Mouse (Mus musculus): Measurements from ENCODE around the gene Fam3b. TPM values are rescaled to one million over a fixed set of nuclear protein-coding genes. Genes with fewer than 3 reads are reported as not detected.

Fam3b gene
- polyA plus RNA-seq, 1 experiment from 2014 or later, result not detected

DNA sequence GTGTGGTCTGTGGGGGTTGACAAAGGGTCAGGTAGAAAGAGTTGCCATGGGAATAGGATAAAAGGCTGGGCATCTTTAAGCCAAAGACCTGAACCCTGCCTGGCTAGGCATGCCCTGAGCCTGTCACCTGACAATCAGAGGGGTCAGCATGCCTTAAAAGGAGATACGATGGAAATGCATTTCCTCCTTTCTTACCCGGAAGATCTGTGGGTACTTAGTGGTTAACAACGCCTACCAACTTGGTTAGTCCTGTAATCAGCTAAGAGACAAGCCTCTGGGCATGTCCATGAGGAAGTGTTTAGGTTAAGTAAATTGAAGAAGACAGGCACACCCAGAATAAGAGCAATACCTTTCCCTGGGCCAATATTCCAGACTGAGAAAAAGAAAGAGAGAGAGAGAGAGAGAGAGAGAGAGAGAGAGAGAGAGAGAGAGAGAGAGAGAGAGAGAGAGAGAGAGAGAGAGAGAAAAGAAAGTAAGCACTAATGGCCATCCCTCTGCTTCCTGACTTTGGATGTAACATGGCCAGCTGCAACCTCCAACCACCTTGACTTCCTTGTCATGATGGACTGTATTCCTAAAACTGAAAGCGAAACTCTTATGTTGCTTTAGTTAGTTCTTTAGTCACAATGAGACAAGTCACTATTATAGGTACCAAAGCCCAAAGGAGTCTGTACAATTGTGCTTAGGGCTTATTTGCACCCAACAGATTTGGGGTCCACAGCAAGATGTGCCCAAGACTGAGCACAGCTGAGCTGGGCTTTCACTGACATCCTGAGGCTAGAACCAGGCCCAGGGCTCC lies 46.4 kb downstream of the Fam3b start:
- Histone ChIP-seq H3K4me2 (ENCODE audit: low read depth, low read length) (no peak overlapping the region), H3K9ac (replicated peaks; ENCODE audit: low read depth, low read length) (no peak overlapping the region), H3K4me1 (ENCODE audit: control insufficient read depth, insufficient read depth, low read length) (no peaks in the 10 kb centered on the region), H3K36me3 (ENCODE audit: control insufficient read depth, insufficient read depth, low read length) (no peaks in the 10 kb centered on the region), H3K4me3 (ENCODE audit: low read depth, low read length) (no peak overlapping the region), H3K9me3 (ENCODE audit: control insufficient read depth, low read length) (no peaks in the 10 kb centered on the region), H3K27me3 (ENCODE audit: control insufficient read depth, insufficient read depth, low read length) (no peaks in the 10 kb centered on the region), H3K27ac (ENCODE audit: low read depth, low read length) (no peak overlapping the region)
- ATAC-seq (ENCODE audit: low read depth), result no peak
- WGBS, result 92% methylated on average over 4 of the region's 4 CpGs

- 85% methylated on average over 3 of the region's 3 CpGs for WGBS
Observed at GRCm38 (mm10) chr16:97467472-97467871, 47.1 kb downstream of the Fam3b start.

DNA sequence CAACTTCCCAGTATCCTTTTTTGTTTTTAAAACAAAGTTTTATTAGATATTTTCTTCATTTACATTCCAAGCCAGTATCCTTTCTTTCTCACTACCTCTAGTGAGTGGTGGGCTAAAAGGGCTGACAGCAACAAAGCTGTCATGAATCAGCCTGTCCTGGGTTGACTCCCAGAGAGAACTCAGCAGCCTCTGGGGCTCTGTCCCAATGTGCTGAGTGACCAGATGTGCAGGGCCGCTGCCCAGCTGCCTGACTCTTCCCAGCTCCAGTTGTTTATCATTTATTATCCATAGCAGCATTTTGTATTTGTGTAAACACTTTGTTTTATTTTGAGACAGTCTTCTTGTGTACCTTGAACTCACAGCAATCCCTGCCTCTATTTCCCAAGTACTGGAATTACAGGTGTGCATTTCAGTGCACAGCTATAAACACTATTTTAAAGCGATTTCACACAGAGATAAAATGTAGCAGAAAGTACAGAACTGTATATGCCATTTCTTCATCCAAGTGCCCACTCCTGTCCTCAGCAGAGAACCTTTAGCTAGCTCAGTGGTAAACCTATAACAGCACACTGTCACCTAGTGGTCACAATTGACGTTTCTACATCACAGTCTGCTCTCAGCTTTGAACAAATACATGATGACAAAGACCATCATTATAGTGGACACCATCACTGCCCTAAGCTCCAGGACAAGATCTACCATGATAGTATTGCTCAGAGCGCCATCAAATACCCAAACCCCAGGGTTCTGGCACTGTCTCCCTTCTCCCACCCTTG lies 48.2 kb downstream of the Fam3b start:
- H3K4me2 ChIP-seq (ENCODE audit: low read depth, low read length), result no peak overlapping the region
- ATAC-seq (ENCODE audit: low read depth), result no peak
- WGBS, result 64% methylated on average over 4 of the region's 4 CpGs
- no peaks in the 10 kb centered on the region for H3K27me3 ChIP-seq (ENCODE audit: control insufficient read depth, insufficient read depth, low read length)
- H3K9ac ChIP-seq (replicated peaks; ENCODE audit: low read depth, low read length), result no peak overlapping the region
- H3K9me3 ChIP-seq (ENCODE audit: control insufficient read depth, low read length), result no peaks in the 10 kb centered on the region
- H3K36me3 ChIP-seq (ENCODE audit: control insufficient read depth, insufficient read depth, low read length), result no peaks in the 10 kb centered on the region
- H3K4me1 ChIP-seq (ENCODE audit: control insufficient read depth, insufficient read depth, low read length), result no peaks in the 10 kb centered on the region
- H3K4me3 ChIP-seq (ENCODE audit: low read depth, low read length), result no peak overlapping the region
- H3K27ac ChIP-seq (ENCODE audit: low read depth, low read length), result no peak overlapping the region

More at GRCm38 (mm10) chr16:97467472-97467871, 47.1 kb downstream of the Fam3b start:
- ATAC-seq (ENCODE audit: low read depth), result no peak
- no peaks in the 10 kb centered on the region for H3K9me3 ChIP-seq (ENCODE audit: control insufficient read depth, low read length)
- no peak overlapping the region for H3K9ac ChIP-seq (replicated peaks; ENCODE audit: low read depth, low read length)
- no peaks in the 10 kb centered on the region for H3K36me3 ChIP-seq (ENCODE audit: control insufficient read depth, insufficient read depth, low read length)
- H3K27ac ChIP-seq (ENCODE audit: low read depth, low read length), result no peak overlapping the region
- H3K4me3 ChIP-seq (ENCODE audit: low read depth, low read length), result no peak overlapping the region
- H3K27me3 ChIP-seq (ENCODE audit: control insufficient read depth, insufficient read depth, low read length), result no peaks in the 10 kb centered on the region
- no peaks in the 10 kb centered on the region for H3K4me1 ChIP-seq (ENCODE audit: control insufficient read depth, insufficient read depth, low read length)
- no peak overlapping the region for H3K4me2 ChIP-seq (ENCODE audit: low read depth, low read length)

GRCm38 (mm10) chr16:97462481-97463181 lies 52.0 kb downstream of the Fam3b start, which contains the start of gene Mx1:
TSS of gene Mx1 (minus strand) at chr16:97462907.
- Histone ChIP-seq H3K9me3 (ENCODE audit: control insufficient read depth, low read length) (no peaks in the 10 kb centered on the region), H3K4me2 (ENCODE audit: low read depth, low read length) (no peak within 1 kb of the TSS), H3K27ac (ENCODE audit: low read depth, low read length) (no peak within 1 kb of the TSS), H3K4me3 (ENCODE audit: low read depth, low read length) (no peak within 1 kb of the TSS), H3K36me3 (ENCODE audit: control insufficient read depth, insufficient read depth, low read length) (no peaks in the 10 kb centered on the region), H3K9ac (replicated peaks; ENCODE audit: low read depth, low read length) (no peak within 1 kb of the TSS), H3K27me3 (ENCODE audit: control insufficient read depth, insufficient read depth, low read length) (no peaks in the 10 kb centered on the region), H3K4me1 (ENCODE audit: control insufficient read depth, insufficient read depth, low read length) (no peaks in the 10 kb centered on the region)
- no peak for ATAC-seq (ENCODE audit: low read depth)
- WGBS, result 40% methylated on average over 4 of the region's 4 CpGs

DNA sequence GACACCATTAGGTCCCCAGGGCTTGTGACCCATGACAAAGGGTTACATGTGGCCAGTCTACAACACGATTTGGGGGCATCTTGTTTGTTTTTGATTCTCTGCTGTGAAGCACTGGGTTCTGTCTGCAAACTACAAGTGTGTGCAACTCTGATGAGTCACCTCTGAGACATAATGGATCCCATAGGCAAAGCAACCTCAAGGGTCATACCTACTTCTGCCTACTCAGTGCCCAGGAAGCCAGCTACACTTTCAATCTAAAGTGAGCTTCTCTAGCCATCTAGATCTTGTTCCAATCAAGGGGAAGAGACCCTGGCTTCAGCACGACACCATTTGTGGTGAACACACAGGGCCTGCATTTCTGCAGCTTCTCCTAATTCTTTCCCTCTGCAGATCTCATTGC lies 53.3 kb downstream of the Fam3b start:
- no peak overlapping the region for H3K9ac ChIP-seq (replicated peaks; ENCODE audit: low read depth, low read length)
- H3K27me3 ChIP-seq (ENCODE audit: control insufficient read depth, insufficient read depth, low read length), result no peaks in the 10 kb centered on the region
- no peaks in the 10 kb centered on the region for H3K4me1 ChIP-seq (ENCODE audit: control insufficient read depth, insufficient read depth, low read length)
- no peak overlapping the region for H3K4me2 ChIP-seq (ENCODE audit: low read depth, low read length)
- H3K27ac ChIP-seq (ENCODE audit: low read depth, low read length), result no peak overlapping the region
- no peak for ATAC-seq (ENCODE audit: low read depth)
- WGBS, result 72% methylated on average over 2 of the region's 2 CpGs
- H3K36me3 ChIP-seq (ENCODE audit: control insufficient read depth, insufficient read depth, low read length), result no peaks in the 10 kb centered on the region
- H3K9me3 ChIP-seq (ENCODE audit: control insufficient read depth, low read length), result no peaks in the 10 kb centered on the region
- no peak overlapping the region for H3K4me3 ChIP-seq (ENCODE audit: low read depth, low read length)

DNA sequence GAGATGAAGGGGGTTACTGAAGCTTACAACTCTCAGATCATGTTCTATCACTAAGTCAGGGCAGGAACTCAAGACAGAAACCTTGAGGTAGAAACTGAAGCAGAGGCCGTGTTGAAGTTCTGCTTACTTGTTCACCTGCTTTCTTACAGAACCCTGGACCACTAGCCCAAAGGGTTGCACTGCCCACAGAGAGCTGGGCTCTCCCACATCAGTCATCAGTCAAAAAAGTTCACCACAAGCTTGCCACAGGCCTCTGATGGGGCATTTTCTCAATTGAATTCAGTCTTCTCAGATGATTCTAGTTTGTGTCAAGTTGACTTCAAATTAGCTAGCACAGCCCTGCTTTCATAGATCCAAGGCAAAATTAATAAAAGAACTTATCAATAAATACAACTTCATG lies 54.8 kb downstream of the Fam3b start:
- H3K4me2 ChIP-seq (ENCODE audit: low read depth, low read length), result no peak overlapping the region
- no peak overlapping the region for H3K9ac ChIP-seq (replicated peaks; ENCODE audit: low read depth, low read length)
- WGBS, result 90% methylated on average over 1 of the region's 1 CpGs
- no peaks in the 10 kb centered on the region for H3K27me3 ChIP-seq (ENCODE audit: control insufficient read depth, insufficient read depth, low read length)
- H3K4me1 ChIP-seq (ENCODE audit: control insufficient read depth, insufficient read depth, low read length), result no peaks in the 10 kb centered on the region
- no peak overlapping the region for H3K27ac ChIP-seq (ENCODE audit: low read depth, low read length)
- H3K4me3 ChIP-seq (ENCODE audit: low read depth, low read length), result no peak overlapping the region
- H3K36me3 ChIP-seq (ENCODE audit: control insufficient read depth, insufficient read depth, low read length), result no peaks in the 10 kb centered on the region
- no peak for ATAC-seq (ENCODE audit: low read depth)
- no peaks in the 10 kb centered on the region for H3K9me3 ChIP-seq (ENCODE audit: control insufficient read depth, low read length)

- H3K4me1 ChIP-seq (ENCODE audit: control insufficient read depth, insufficient read depth, low read length), result no peaks in the 10 kb centered on the region
Observed at GRCm38 (mm10) chr16:97447386-97447785, 67.2 kb downstream of the Fam3b start.

DNA sequence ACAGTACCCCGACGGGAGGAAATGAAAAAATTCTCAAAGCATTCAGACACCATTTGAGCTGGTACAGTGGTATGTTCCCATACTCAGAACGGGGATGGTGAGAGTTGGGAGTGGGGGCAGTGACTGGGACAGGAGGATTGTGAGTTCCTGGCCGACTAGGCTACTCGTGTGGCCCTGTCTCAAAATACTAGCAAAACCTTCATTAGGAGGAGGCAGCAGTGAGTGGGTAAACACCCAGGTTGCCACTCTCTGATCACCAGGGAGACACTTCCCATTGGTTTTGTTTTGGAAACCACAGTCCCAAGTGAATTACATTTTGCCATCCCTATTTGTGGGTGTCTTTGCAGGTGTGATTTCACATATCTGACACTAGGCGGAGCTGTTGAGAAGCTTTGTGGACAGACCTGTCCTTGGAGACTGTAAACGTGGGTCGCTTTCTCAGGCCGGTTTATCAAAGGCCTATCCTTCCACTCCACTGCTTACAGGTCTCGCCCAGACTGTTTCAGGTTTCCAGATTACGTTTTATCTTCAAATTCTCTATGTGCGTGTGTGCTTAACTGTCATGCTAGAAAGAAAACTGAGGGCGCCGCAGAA lies 70.8 kb downstream of the Fam3b start:
- H3K4me2 ChIP-seq (ENCODE audit: low read depth, low read length), result no peak overlapping the region
- H3K9me3 ChIP-seq (ENCODE audit: control insufficient read depth, low read length), result no peaks in the 10 kb centered on the region
- peak; percentile 44; the same call in 1 of the 2 replicates for ATAC-seq (ENCODE audit: low read depth)
- H3K4me1 ChIP-seq (ENCODE audit: control insufficient read depth, insufficient read depth, low read length), result no peaks in the 10 kb centered on the region
- H3K36me3 ChIP-seq (ENCODE audit: control insufficient read depth, insufficient read depth, low read length), result no peaks in the 10 kb centered on the region
- H3K9ac ChIP-seq (replicated peaks; ENCODE audit: low read depth, low read length), result no peak overlapping the region
- H3K27me3 ChIP-seq (ENCODE audit: control insufficient read depth, insufficient read depth, low read length), result no peaks in the 10 kb centered on the region
- H3K4me3 ChIP-seq (ENCODE audit: low read depth, low read length), result no peak overlapping the region
- WGBS, result 53% methylated on average over 14 of the region's 14 CpGs
- no peak overlapping the region for H3K27ac ChIP-seq (ENCODE audit: low read depth, low read length)

More at GRCm38 (mm10) chr16:97447386-97447785, 67.2 kb downstream of the Fam3b start:
- ATAC-seq (ENCODE audit: low read depth), result no peak
- no peak overlapping the region for H3K4me3 ChIP-seq (ENCODE audit: low read depth, low read length)
- no peak overlapping the region for H3K4me2 ChIP-seq (ENCODE audit: low read depth, low read length)
- no peaks in the 10 kb centered on the region for H3K36me3 ChIP-seq (ENCODE audit: control insufficient read depth, insufficient read depth, low read length)
- H3K27ac ChIP-seq (ENCODE audit: low read depth, low read length), result no peak overlapping the region
- no peaks in the 10 kb centered on the region for H3K9me3 ChIP-seq (ENCODE audit: control insufficient read depth, low read length)
- no peaks in the 10 kb centered on the region for H3K27me3 ChIP-seq (ENCODE audit: control insufficient read depth, insufficient read depth, low read length)
- H3K9ac ChIP-seq (replicated peaks; ENCODE audit: low read depth, low read length), result no peak overlapping the region
